Mouse (Mus musculus) lung, postnatal 0 days (tissue): ENCODE results near the gene Wrnip1. TPM values are rescaled to one million over a fixed set of nuclear protein-coding genes. Genes with fewer than 3 reads are reported as not detected.

Experiments
- ATAC-seq: fragments of 200-750 bp; cut with Nextera tagmentation; 2 replicates; pipeline ENCODE4 v1.8.0; 2017; ENCODE audit warnings: moderate library complexity
- DNase-seq: peaks from one replicate; pipeline ENCODE4 v3.0.0-alpha.2; 2016; ENCODE audit warnings: low spot score
- H3K27ac ChIP-seq: fragments of 300-500 bp; sonication (generic); 2 replicates; pipeline ENCODE4 v1.5.1; 2014; ENCODE audit warnings: antibody characterized with exemption, mild to moderate bottlenecking, low read length, mixed read lengths
- H3K27me3 ChIP-seq: fragments of 300-500 bp; sonication (generic); replicated peaks from 2 replicates; pipeline ENCODE4 v1.6.1; 2014; ENCODE audit warnings: low read length, mixed read lengths; ENCODE audit not compliant: insufficient read depth
- H3K36me3 ChIP-seq: fragments of 300-500 bp; sonication (generic); 2 replicates; pipeline ENCODE4 v1.6.1; 2014; ENCODE audit warnings: low read length, mixed read lengths; ENCODE audit not compliant: insufficient read depth
- H3K4me1 ChIP-seq: fragments of 300-500 bp; sonication (generic); 2 replicates; pipeline ENCODE4 v1.6.1; 2014; ENCODE audit warnings: antibody characterized with exemption, low read depth, low read length, mixed read lengths; ENCODE audit not compliant: insufficient read depth
- H3K4me2 ChIP-seq: fragments of 300-500 bp; sonication (generic); replicated peaks from 2 replicates; pipeline ENCODE4 v1.6.1; 2014; ENCODE audit warnings: low read depth, mild to moderate bottlenecking, low read length, moderate library complexity, mixed read lengths
- H3K4me3 ChIP-seq: fragments of 300-500 bp; sonication (generic); 2 replicates; pipeline ENCODE4 v1.5.1; 2014; ENCODE audit warnings: low read depth, low read length
- H3K9ac ChIP-seq: fragments of 300-500 bp; sonication (generic); replicated peaks from 2 replicates; pipeline ENCODE4 v1.6.1; 2014; ENCODE audit warnings: low read depth, mild to moderate bottlenecking
- H3K9me3 ChIP-seq: fragments of 300-500 bp; sonication (generic); 2 replicates; pipeline ENCODE4 v1.6.1; 2016; ENCODE audit warnings: low read length, mixed read lengths
- CTCF ChIP-seq: IDR thresholded peaks from 2 replicates; pipeline ENCODE4 v1.5.1; 2016; ENCODE audit warnings: antibody characterized with exemption, mild to moderate bottlenecking
- EP300 ChIP-seq: IDR thresholded peaks from 2 replicates; pipeline ENCODE4 v1.6.1; 2016; ENCODE audit warnings: antibody characterized with exemption, mild to moderate bottlenecking, control low read depth
- WGBS: fragments of 180-500 bp; shearing (Covaris S2); extraction: QIAGEN DNeasy Blood & Tissue Kit; methylation state at CpG from one replicate; pipeline ENCODE4 v1.1.7; 2014; 5-methylcytosine and 5-hydroxymethylcytosine counted together
- polyA plus RNA-seq: library from polyadenylated mRNA; unstranded; fragments of >200 nt; fragmentation: Nextera tagmentation; extraction: Ambion mirVana; gene quantifications from 2 replicates; pipeline ENCODE4 v1.2.1, GENCODE M21; 2015

Wrnip1 gene
- polyA plus RNA-seq, 1 experiment from 2014 or later = 16.3 TPM

- Histone ChIP-seq H3K9me3 (no peaks in the 10 kb centered on the region), H3K9ac (peak within 1 kb of the TSS; percentile 69), H3K4me1 (0 out of 2 replicates have a peak, but pooled peaks cover 4% of the 10 kb centered on the region), H3K27ac (peak within 1 kb of the TSS; percentile 73), H3K4me2 (peak within 1 kb of the TSS; percentile 94), H3K27me3 (no peaks in the 10 kb centered on the region), H3K36me3 (peaks cover 9% of the 10 kb centered on the region; the same call in 1 of the 2 replicates), H3K4me3 (peak within 1 kb of the TSS; percentile 82)
- ATAC-seq = peak; percentile 37
- no peak for TF ChIP-seq EP300
- TF ChIP-seq CTCF = no peak
- under 1% methylated on average over 87 of the region's 95 CpGs for WGBS
- peak; percentile 52 for DNase-seq
These were observed 632 bp downstream of the Wrnip1 start, which contains the start of gene D930007J09Rik for GRCm38 (mm10) chr13:32802259-32803081. Gene D930007J09Rik, minus strand, starts transcription at chr13:32802849.

- ATAC-seq = no peak
- DNase-seq = no peak
- no peak overlapping the region for H3K27ac ChIP-seq
- no peaks in the 10 kb centered on the region for H3K27me3 ChIP-seq
- no peaks in the 10 kb centered on the region for H3K9me3 ChIP-seq
- H3K36me3 ChIP-seq = peaks cover 13% of the 10 kb centered on the region; the same call in 1 of the 2 replicates
- TF ChIP-seq EP300 = no peak
- TF ChIP-seq CTCF = no peak
- H3K4me2 ChIP-seq = peak overlapping the region; percentile 94; the same call in 1 of the 2 replicates
- WGBS = 76% methylated on average over 4 of the region's 4 CpGs
- no peak overlapping the region for H3K9ac ChIP-seq
- 0 out of 2 replicates have a peak, but pooled peaks cover 4% of the 10 kb centered on the region for H3K4me1 ChIP-seq
- H3K4me3 ChIP-seq = no peak overlapping the region
These were observed 2.0 kb downstream of the Wrnip1 start for GRCm38 (mm10) chr13:32803701-32804345.

- DNase-seq (no peak), ATAC-seq (no peak)
- Histone ChIP-seq H3K9me3 (no peaks in the 10 kb centered on the region), H3K4me1 (0 out of 2 replicates have a peak, but pooled peaks cover 4% of the 10 kb centered on the region), H3K36me3 (peaks cover 13% of the 10 kb centered on the region; the same call in 1 of the 2 replicates), H3K27ac (no peak overlapping the region), H3K4me3 (no peak overlapping the region), H3K9ac (no peak overlapping the region), H3K27me3 (no peaks in the 10 kb centered on the region), H3K4me2 (no peak overlapping the region)
- 86% methylated on average over 7 of the region's 7 CpGs for WGBS
- TF ChIP-seq CTCF = no peak
- TF ChIP-seq EP300 = no peak
These were observed 5.0 kb downstream of the Wrnip1 start for GRCm38 (mm10) chr13:32806820-32807219.

DNA sequence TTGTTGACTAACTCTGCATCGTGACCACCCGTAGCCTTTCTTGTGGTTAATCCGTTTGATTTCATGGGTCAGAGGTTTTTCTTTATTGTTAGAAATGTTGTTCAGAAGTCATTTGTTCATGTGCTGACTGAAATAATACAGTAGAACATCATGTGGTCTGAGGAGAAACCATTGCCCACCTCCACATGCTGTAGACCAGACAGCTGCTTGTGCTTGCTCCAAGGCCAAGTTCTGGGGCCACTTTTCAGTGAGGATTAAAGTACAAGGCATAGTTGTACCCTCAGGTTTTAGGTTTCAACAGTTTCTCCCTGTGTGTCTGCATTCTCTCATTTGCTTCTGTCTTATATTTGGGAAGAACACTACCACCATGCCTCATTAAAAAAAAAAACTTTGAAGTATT lies 5.8 kb downstream of the Wrnip1 start:
- ATAC-seq = no peak
- no peaks in the 10 kb centered on the region for H3K9me3 ChIP-seq
- H3K27ac ChIP-seq = no peak overlapping the region
- no peak for TF ChIP-seq CTCF
- no peak for TF ChIP-seq EP300
- DNase-seq = no peak
- H3K4me1 ChIP-seq = 0 out of 2 replicates have a peak, but pooled peaks cover 4% of the 10 kb centered on the region
- H3K27me3 ChIP-seq = no peaks in the 10 kb centered on the region
- peaks cover 13% of the 10 kb centered on the region; the same call in 1 of the 2 replicates for H3K36me3 ChIP-seq
- 86% methylated on average over 3 of the region's 3 CpGs for WGBS
- H3K4me2 ChIP-seq = no peak overlapping the region
- no peak overlapping the region for H3K9ac ChIP-seq
- H3K4me3 ChIP-seq = no peak overlapping the region

DNA sequence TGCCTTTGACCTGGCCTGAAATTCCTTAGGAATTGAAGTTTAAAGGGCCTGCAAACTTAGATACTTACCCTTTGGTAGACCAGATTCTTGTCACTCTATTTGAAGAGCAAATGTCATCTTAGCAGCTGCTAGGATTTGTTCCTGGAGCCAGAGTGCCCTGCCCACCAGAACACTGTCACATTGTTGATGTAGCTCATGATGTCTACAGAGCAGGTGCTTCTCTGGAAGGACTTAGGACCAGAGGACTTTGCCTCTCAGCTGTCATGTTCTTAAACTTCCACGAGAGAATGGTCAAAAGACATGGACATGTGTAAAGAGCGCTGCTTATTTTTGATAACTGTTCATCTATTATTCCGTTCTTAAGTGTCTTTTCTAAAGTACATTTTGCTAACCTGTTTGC lies 17.4 kb downstream of the Wrnip1 start:
- Histone ChIP-seq H3K4me2 (no peak overlapping the region), H3K27ac (no peak overlapping the region), H3K36me3 (peaks cover 24% of the 10 kb centered on the region; the same call in 1 of the 2 replicates), H3K9me3 (no peaks in the 10 kb centered on the region), H3K4me1 (no peaks in the 10 kb centered on the region), H3K27me3 (no peaks in the 10 kb centered on the region), H3K4me3 (no peak overlapping the region), H3K9ac (no peak overlapping the region)
- ATAC-seq = no peak
- TF ChIP-seq EP300 (no peak), CTCF (no peak)
- 93% methylated on average over 3 of the region's 3 CpGs for WGBS
- no peak for DNase-seq

DNA sequence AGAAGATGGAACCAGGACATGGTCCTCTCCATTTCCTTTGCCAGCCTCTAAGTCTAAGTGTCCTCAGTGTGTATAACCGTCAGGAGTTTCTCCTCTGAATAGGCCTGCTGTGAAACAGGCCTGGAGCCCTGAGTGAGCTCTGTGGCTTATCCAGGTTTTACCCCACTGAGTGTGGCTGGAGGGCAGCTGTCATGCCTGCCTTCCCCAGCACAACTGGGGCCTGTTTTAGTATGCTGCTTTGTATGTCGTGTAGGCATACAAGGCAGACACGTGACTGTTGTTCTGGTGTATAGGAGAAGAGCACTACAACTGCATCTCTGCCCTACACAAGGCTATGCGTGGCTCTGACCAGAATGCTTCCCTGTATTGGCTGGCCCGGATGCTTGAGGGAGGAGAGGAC lies 18.1 kb downstream of the Wrnip1 start:
- ATAC-seq (no peak), DNase-seq (no peak)
- Histone ChIP-seq H3K4me2 (no peak overlapping the region), H3K27me3 (no peaks in the 10 kb centered on the region), H3K4me1 (no peaks in the 10 kb centered on the region), H3K9me3 (no peaks in the 10 kb centered on the region), H3K9ac (no peak overlapping the region), H3K4me3 (no peak overlapping the region), H3K36me3 (0 out of 2 replicates have a peak, but pooled peaks cover 24% of the 10 kb centered on the region), H3K27ac (no peak overlapping the region)
- WGBS = 95% methylated on average over 5 of the region's 5 CpGs
- TF ChIP-seq CTCF (no peak), EP300 (no peak)
